Mouse (Mus musculus) spleen, postnatal 10 days (tissue): ENCODE results near the gene Tmc2.

Experiments
- DNase-seq, 2 experiments: peaks; one replicate each; pipeline ENCODE4 v3.0.0; 2021 to 2022; ENCODE audit warnings: low spot score in 2 of 2

Gene Tmc2

GRCm38 (mm10) chr2:130194894-130195293 lies at the start of gene Tmc2:
TSS of gene Tmc2 (plus strand) at chr2:130195194.
- no peak for DNase-seq

DNA sequence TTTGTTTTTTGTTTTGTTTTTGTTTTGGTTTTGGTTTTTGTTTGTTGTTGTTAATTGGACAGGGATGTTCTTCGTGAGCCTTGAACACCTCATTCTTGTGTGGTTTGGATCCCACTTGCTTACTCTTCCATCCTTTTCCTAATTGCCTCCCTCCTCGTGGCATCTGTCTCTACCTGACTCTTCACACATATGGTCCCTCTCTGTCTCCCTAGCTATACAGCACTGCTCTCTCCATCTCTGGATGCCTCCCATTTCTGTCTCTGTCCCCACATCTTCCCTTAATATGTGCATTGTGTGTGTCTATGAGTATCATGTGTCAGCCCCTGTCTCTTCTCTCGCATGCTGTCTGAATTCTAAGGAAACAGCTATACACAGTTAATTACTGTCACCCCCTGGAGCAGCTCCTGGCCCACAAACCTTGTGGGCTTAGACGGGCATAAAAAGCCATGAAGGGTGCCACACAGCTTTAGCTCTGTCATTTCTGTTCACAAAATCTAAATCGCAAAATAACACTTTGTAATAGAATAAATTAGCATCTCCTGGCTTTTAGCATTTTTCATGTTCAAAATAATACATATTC lies 48.8 kb upstream of the Tmc2 start:
- DNase-seq, result no peak

DNA sequence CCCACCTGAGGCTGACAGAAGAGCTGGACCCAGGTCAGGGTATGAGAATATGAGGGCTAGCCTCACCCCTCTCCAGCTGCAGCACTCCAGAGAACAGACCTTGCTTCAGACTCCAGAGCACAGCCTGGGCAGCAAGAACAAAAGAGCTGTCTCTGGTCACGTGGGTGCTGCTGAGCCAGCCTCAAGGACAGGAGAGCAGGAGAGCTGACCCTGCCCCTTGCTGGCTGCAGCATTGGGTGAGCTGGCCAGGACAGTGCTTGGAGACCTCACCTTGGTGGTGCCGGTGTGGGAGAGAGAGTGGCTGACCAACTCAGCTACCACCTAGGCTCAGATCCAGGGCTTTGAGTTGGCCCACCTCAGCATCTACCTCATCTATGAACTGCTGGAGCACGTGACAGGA lies 39.8 kb upstream of the Tmc2 start:
- no peak for DNase-seq

DNA sequence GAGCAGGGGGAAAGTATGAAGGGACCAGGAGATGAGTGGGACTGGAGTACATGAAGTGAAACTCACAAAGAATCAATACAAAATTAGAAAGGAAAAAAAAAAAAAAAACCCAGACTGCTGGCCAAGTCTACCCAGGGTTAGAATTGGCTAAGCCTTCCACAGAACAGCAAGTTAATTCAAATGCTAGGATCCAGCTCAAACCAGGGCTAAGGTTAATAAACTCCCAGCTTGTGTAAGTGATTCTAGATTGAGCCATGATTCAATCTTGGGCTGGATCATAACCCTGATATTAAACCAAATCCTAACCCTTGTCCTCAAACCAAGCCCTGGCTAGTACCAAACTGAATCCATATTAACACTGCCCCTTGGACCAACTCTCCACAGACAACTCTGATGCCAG lies 39.1 kb upstream of the Tmc2 start:
- no peak for DNase-seq

- DNase-seq, result no peak
Observed at GRCm38 (mm10) chr2:130157231-130158087, 37.5 kb upstream of the Tmc2 start.

- no peak for DNase-seq
Observed at GRCm38 (mm10) chr2:130158088-130158437, 36.9 kb upstream of the Tmc2 start.

GRCm38 (mm10) chr2:130162701-130163100 lies 32.3 kb upstream of the Tmc2 start:
- DNase-seq, result no peak

DNA sequence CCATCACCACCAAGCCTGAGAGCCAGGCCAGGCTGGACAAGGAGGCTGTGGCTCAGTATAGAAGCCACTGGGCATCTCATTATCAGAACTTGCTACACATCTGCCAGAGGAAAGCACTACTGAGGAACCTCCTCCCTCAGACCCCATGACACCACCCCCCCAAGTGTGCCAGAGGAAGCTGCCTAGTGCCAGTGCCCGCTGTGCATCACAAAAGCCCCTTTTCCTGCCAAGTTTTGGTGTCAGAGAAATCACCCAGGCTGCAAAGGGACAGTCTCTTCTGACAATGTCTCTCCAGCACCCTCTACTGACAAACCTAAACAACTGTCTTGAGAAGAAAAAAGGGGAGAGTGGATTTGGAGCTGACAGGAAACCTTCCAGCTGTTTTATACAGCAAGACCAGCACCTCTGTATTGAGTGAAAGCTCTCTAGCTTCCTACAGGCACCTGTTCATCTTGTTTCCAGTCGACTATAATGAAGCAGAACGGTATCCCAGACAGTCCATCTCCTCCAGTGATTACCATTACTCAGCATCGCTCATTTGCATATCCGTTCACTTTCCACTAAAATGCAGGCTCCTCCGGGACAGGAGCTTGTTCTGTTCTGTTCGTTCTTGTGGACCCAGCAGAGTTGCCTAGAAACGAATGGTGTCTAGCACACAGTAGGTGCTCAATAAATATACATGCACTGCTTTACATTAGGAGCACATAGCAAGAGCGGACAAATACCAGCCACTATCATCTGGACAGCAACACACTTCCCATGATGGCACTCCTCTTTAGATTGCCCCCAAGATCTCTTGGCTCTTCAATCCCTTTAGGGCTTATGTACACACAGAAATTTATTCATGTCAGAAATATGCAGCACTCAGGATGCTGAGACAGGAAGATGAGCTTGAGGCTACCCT lies 28.4 kb upstream of the Tmc2 start:
- no peak for DNase-seq

DNA sequence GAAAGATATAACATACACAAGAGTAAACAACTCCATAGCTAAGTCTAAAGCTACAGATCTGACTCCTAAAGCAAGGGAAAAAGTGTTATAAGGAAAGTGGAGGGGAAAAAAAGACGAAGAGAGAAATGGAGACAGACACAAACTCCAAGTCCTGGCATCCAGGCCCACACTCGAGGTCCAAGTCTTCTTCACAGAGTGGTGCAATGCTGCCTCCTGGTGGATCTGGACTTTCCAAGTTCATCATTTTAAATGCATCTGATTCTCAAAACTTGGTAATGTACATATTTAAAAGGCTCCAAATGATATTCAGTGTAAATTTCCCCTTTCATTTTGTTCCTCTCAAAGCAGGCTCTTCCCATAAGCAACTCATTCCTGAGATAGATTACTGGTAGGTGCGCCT lies 27.1 kb upstream of the Tmc2 start:
- peak in 1 of 2 experiments; percentile 56 for DNase-seq

DNA sequence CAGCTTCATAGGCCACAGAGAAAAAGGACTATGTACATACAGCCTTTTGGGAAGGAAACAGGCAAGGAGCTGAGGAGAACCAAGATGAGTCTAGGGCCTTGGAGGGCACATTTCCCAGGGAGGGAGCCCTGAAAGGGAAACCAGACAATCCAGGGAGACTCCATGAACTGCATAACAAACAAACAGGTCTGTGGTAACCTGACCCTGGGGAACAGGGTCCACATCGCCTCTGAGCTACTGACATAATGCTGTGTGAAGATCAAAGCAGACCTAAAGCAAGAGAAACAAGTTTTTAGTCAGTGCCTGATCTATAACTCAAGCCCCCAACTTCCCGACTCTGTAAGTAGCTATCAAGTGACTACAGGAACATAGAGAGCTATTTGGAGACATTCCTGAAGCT lies 23.3 kb upstream of the Tmc2 start:
- no peak for DNase-seq

DNA sequence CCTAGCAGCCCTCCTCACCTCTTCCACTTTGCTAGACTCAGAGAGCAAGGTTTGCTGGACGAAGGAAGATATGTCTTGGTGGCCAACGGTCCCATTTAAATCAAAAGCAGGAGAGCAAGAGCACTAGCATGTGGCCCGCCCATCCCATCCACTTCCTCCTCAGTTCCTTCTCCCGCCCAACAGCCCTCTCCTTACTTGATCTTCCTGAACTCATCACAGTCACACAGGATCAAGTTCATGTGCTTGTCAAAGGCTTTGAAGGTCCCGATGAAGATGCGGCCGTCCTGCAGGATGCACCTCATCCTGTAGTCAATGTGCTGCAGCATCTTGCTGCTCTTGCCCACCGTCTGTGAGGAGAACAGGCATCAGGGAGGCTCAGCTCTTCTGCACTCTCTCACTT lies 18.2 kb upstream of the Tmc2 start:
- no peak for DNase-seq

DNA sequence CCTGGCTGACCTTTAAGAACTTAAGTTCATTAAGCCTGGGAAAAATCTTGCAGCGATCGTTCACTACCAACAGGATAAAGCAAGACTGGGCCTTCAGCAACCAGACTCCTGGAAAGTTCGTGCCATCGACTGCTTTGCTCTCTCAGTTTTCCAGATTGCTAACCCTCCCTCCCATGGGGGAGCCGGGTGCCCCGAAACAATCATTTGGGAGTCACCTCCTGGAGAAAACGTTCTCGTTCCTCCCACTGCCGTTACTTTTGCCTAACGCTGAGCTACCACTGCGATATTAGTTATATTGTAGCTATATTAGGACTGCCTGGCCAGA lies 16.7 kb upstream of the Tmc2 start:
- no peak for DNase-seq

- peak; percentile 86 to 91 for DNase-seq
Observed at GRCm38 (mm10) chr2:130178706-130179506, 16.1 kb upstream of the Tmc2 start, which contains the start of gene Snrpb. TSS of gene Snrpb (minus strand) at chr2:130179403.

GRCm38 (mm10) chr2:130179507-130180019 lies 15.4 kb upstream of the Tmc2 start:
- DNase-seq, result no peak

DNA sequence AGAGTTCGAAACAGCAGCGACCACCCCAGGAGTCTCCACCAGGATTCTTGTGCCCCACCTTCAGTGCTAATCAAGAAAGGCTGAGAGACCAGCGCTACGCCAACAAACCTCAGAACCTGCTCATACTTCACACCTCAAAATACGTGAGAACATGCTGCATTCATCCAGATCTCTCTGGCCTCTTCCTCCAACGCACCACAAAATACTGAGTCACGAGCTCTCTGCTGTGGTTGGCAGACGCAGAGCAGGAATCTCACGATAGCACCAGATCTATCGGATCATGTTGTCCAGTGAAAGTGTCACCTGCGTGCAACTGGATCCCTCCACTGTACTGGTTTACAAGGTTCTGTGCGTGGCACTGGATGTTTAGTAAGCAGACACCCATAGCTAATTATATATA lies 6.6 kb upstream of the Tmc2 start:
- DNase-seq, result no peak

DNA sequence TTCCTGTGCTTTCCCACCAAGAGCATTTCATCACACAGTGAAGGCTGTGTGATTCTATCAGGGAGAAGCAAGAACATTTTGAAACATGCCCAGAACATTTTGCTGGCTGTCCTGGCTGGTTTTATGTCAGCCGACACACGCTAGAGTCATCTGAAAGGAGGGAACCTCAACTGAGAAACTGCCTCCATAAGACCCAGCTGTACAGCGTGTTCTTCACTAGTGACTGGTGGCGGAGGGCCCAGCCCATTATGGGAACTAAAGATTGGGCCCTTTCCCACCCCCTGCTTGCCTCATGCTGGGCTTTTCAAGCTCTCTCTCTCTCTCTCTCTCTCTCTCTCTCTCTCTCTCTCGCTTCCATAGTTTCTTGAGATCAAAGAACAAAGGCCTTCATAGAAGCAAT lies 6.0 kb downstream of the Tmc2 start:
- no peak for DNase-seq

DNA sequence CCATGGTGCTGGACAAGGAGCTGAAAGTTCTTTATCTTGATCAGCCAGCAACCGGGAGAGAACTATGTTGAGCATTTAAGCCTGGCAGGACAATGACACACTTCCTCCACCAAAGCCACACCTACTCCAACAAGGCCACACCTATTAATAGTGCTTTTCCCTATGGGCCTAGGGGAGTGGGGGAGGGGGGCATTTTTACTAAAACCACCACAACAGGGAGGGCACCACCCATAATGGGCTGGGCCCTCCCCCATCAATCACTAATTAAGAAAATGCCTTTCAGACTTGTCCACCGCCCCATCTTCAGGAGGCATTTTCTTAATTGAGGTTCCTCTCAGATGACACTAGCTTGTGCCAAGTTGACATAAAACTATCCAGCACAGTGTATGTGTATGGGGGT lies 12.4 kb downstream of the Tmc2 start:
- DNase-seq, result no peak

DNA sequence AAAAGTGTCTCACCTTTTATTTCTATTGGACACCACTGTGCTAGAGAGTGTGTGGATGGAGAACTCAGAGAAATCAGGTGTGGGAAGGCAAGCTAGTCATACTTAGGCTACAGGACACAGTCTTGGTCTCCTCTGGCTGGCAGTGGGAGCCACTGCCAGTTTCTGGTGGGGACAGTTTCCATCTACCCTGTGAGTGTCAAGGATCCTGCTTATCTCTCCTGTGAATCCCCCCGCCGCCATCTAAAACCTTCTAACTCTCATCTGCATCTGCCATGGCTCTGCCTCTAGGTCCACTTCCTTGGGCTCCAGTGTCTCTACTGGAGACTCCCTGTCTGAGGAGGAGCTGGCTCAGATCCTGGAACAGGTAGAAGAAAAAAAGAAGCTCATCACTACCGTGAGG lies 13.0 kb downstream of the Tmc2 start:
- DNase-seq, result no peak

- no peak for DNase-seq
Observed at GRCm38 (mm10) chr2:130209636-130210035, 14.6 kb downstream of the Tmc2 start.

DNA sequence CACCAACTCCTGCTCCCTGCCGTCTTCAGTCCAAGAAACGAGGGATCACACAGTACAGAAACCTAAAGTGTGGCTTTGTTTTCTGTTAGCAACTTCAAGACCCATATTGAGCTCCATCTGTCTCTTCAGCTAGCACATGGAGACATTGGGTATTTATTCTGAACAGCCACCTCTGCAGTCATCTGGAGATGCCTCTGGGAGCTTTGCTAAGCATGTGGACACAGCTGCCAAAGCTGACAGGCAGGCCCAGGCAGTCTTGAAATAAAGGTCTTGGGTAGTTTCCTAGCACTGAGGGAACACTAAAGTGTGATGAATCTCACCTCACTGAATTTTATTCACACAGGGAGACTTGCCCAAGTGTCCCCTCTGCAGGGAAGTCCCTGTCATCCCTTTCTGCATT lies 16.6 kb downstream of the Tmc2 start:
- no peak for DNase-seq

DNA sequence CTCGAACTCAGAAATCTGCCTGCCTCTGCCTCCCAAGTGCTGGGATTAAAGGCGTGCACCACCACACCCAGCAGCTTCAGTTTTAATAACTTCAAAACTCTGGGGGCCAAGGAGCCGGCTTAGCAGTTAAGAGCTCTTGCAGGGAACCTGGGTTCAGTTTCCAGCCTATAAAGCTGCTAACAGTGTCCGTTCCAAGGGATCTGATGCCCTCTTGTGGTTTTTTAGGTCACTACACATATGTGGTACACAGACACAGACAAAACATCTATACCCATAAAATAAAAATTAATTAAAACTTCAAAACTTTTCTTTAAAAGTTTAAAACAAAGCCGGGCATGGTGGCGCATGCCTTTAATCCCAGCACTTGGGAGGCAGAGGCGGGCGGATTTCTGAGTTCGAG lies 51.9 kb downstream of the Tmc2 start:
- peak in 1 of 2 experiments; percentile 20 for DNase-seq

DNA sequence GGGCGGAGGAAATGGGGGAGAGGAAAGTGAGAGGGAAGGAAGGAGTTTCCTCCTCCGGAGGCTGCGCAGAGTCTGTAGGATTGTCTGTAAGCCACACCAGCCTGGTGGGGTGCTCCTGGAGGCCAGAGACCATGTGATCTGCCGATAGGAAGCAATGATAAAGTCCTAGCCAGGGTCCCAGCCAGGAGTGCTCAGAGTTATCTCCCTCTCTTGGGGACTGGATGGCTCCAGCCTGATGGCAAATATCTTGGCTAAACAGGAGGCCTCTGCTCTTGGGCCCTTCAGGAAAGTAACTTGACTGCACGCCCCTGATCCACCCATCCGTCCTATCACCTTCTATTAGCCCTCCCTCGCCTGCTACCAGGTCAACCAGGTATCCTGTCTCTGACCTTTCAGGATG lies 53.2 kb downstream of the Tmc2 start:
- DNase-seq, result no peak
